Mouse (Mus musculus) embryonic facial prominence, embryonic 11.5 days (tissue): ENCODE data around the gene F7. TPM values are rescaled to one million over a fixed set of nuclear protein-coding genes. Genes with fewer than 3 reads are reported as not detected.
"Not testable (repeated sequence)": the region's sequence is repeated elsewhere in the genome, so short reads cannot be mapped to it uniquely, and the experiment has no call there.

Experiments used
- ATAC-seq: fragments of 200-750 bp; cut with Nextera tagmentation; replicated peaks from 2 replicates; pipeline ENCODE4 v1.8.0; 2017; ENCODE audit warnings: low read depth; ENCODE audit not compliant: insufficient number of reproducible peaks, low FRiP score, low TSS enrichment
- DNase-seq: peaks from one replicate; pipeline ENCODE4 v3.0.0-alpha.2; 2015; ENCODE audit warnings: low spot score
- H3K27ac ChIP-seq: fragments of 300-500 bp; sonication (generic); replicated peaks from 2 replicates; pipeline ENCODE4 v1.5.1; 2014; ENCODE audit warnings: mild to moderate bottlenecking, low read depth, low read length, control low read depth
- H3K27me3 ChIP-seq: fragments of 300-500 bp; sonication (generic); 2 replicates; pipeline ENCODE4 v1.6.1; 2014; ENCODE audit warnings: mild to moderate bottlenecking, low read length, moderate library complexity, mixed read lengths; ENCODE audit not compliant: control insufficient read depth, insufficient read depth
- H3K36me3 ChIP-seq: fragments of 300-500 bp; sonication (generic); replicated peaks from 2 replicates; pipeline ENCODE4 v1.6.1; 2014; ENCODE audit warnings: low read depth, mild to moderate bottlenecking, low read length, moderate library complexity, mixed read lengths; ENCODE audit not compliant: control insufficient read depth, insufficient read depth
- H3K4me1 ChIP-seq: fragments of 300-500 bp; sonication (generic); 2 replicates; pipeline ENCODE4 v1.6.1; 2014; ENCODE audit warnings: low read length, mixed read lengths; ENCODE audit not compliant: control insufficient read depth, insufficient read depth
- H3K4me2 ChIP-seq: fragments of 300-500 bp; sonication (generic); 2 replicates; pipeline ENCODE4 v1.6.1; 2014; ENCODE audit warnings: low read depth, mild to moderate bottlenecking, control low read depth, low read length, moderate library complexity
- H3K4me3 ChIP-seq: fragments of 300-500 bp; sonication (generic); 2 replicates; pipeline ENCODE4 v1.5.1; 2014; ENCODE audit warnings: low read depth, low read length, control low read depth
- H3K9ac ChIP-seq: fragments of 300-500 bp; sonication (generic); replicated peaks from 2 replicates; pipeline ENCODE4 v1.6.1; 2014; ENCODE audit warnings: mild to moderate bottlenecking, control low read depth, low read length
- H3K9me3 ChIP-seq: fragments of 300-500 bp; sonication (generic); replicated peaks from 2 replicates; pipeline ENCODE4 v1.6.1; 2016; ENCODE audit warnings: mild to moderate bottlenecking, low read length, inconsistent platforms, mixed read lengths; ENCODE audit not compliant: control insufficient read depth
- WGBS: fragments of 180-500 bp; shearing (Covaris S2); extraction: QIAGEN DNeasy Blood & Tissue Kit; methylation state at CpG from one replicate; pipeline ENCODE4 v1.1.7; 2014; 5-methylcytosine and 5-hydroxymethylcytosine counted together
- polyA plus RNA-seq: library from polyadenylated mRNA; unstranded; fragments of >200 nt; fragmentation: Nextera tagmentation; extraction: Ambion mirVana; gene quantifications from 2 replicates; pipeline ENCODE4 v1.2.1, GENCODE M21; 2014

The F7 gene
- polyA plus RNA-seq, 1 experiment from 2014 or later: not detected

DNA sequence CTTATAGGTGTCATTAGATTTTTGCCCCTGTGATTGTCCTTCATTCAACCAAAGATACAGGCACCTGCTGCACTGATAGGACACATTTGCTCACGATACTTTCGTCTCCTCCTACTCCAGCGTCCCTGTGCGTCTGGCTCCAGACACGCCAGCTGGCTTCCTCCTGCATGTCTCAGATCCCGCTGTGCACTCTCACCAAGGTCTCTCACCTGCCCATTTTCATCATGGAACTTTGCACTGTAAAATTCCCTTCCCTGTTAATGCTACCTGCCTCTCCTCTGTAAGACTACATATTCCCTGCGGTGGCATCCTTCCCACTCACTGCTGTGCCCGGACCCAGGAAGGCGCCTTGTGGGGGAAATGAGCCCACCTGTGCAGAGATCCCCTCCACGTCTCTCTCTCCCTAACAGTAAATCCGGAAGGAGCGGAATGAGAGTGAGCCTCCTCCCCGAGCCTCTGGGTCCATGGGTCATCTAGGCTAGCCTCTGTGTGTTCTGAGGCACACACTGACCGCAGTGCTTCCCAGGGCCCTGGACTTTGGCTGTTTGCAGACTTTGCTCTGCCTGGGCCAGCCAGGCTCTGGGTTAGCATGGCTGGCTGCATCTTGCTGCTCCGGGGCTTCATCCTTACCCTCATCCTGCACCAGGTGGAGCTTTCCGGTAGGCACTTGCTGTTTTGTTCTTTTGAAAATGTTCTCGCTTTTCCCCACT, 34.8 kb downstream of the F7 start, which contains the start of gene Proz:
Proz (plus strand) TSS at position 474 of the 710 bp plus-strand sequence.
- Histone ChIP-seq H3K9ac (no peak within 1 kb of the TSS), H3K36me3 (no peaks in the 10 kb centered on the region), H3K27ac (no peak within 1 kb of the TSS), H3K4me1 (no peaks in the 10 kb centered on the region), H3K27me3 (no peaks in the 10 kb centered on the region), H3K4me2 (no peak within 1 kb of the TSS), H3K9me3 (no peaks in the 10 kb centered on the region), H3K4me3 (no peak within 1 kb of the TSS)
- 81% methylated on average over 17 of the region's 17 CpGs for WGBS
- DNase-seq: no peak
- no peak for ATAC-seq

DNA sequence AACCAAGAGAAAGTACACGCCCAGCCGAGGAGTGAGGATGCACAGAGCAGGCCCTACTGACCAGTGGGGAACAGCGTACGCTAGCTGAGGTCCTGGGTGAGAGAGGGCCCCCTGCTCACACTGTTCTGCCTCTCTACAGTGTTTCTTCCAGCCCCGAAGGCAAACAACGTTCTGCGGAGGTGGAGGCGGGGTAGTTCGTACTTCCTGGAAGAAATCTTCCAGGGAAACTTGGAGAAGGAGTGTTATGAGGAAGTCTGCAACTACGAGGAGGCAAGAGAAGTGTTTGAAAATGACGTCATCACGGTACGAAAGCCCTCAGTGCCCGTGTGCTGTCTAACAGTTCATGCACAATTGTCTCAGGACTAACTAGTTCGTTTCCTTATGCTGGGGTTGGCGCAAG, 37.3 kb downstream of the F7 start:
- ATAC-seq (no peak), DNase-seq (no peak)
- Histone ChIP-seq H3K4me3 (no peak overlapping the region), H3K9me3 (no peaks in the 10 kb centered on the region), H3K36me3 (no peaks in the 10 kb centered on the region), H3K27me3 (no peaks in the 10 kb centered on the region), H3K9ac (no peak overlapping the region), H3K27ac (no peak overlapping the region), H3K4me1 (no peaks in the 10 kb centered on the region), H3K4me2 (no peak overlapping the region)
- WGBS: 69% methylated on average over 16 of the region's 16 CpGs

DNA sequence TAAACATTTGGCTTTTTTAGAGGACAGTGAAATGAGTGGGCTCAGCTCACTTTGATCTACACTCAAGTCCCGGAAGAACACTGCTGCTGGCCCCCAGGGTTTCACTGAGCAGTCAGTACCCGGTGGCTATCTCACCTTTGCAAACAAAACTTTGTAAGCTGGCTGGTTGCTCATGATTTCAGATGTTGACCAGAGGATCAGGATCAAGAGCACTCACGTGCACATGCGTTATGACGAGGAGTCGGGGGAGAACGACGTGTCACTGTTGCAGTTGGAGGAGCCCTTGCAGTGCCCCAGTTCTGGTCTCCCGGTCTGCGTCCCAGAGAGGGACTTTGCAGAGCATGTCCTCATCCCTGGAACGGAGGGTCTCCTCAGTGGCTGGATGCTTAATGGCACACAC, 47.4 kb downstream of the F7 start:
- Histone ChIP-seq H3K4me2 (no peak overlapping the region), H3K27ac (no peak overlapping the region), H3K9me3 (no peaks in the 10 kb centered on the region), H3K4me1 (no peaks in the 10 kb centered on the region), H3K27me3 (no peaks in the 10 kb centered on the region), H3K4me3 (no peak overlapping the region), H3K9ac (no peak overlapping the region), H3K36me3 (peaks cover 5% of the 10 kb centered on the region; the same call in 1 of the 2 replicates)
- DNase-seq (no peak), ATAC-seq (no peak)
- 94% methylated on average over 11 of the region's 11 CpGs for WGBS

DNA sequence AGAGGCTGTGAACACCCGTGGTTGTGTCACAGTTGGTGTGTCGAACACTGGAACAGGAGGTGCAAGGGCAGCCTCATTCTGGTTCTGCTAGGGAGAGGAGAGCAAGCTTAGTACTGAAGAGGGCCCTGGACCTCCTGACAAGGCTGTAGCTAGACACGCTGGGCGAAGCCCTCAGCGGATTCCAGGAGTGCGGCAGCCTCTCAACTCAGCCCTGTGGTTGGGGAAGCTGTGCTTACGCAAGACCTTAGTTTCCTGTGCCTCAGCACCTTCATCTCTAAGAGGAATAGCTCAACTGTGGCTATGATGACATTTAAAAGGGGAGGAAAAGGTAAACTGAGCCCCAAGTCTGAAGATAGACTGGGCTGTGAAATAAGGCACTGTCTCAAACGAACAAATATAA, 49.2 kb downstream of the F7 start:
- H3K4me2 ChIP-seq: no peak overlapping the region
- H3K27ac ChIP-seq: no peak overlapping the region
- 93% methylated on average over 8 of the region's 8 CpGs for WGBS
- DNase-seq: no peak
- no peak for ATAC-seq
- H3K9ac ChIP-seq: no peak overlapping the region
- no peaks in the 10 kb centered on the region for H3K27me3 ChIP-seq
- no peak overlapping the region for H3K4me3 ChIP-seq
- H3K36me3 ChIP-seq: peaks cover 11% of the 10 kb centered on the region
- no peaks in the 10 kb centered on the region for H3K4me1 ChIP-seq
- no peaks in the 10 kb centered on the region for H3K9me3 ChIP-seq

DNA sequence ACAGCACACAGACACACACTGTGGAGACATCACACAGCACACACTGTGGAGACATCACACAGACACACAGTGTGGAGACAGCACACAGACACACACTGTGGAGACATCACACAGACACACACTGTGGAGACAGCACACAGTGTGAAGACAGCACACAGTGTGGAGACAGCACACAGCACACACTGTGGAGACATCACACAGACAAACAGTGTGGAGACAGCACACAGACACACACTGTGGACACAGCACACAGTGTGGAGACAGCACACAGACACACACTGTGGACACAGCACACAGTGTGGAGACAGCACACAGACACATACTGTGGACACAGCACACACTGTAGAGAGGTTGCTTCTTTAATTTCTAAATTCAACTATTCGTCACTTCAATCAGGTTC, 49.7 kb downstream of the F7 start:
- not testable (repeated sequence) for DNase-seq, H3K9me3 ChIP-seq, ATAC-seq, H3K27me3 ChIP-seq, H3K9ac ChIP-seq, H3K4me1 ChIP-seq, H3K4me3 ChIP-seq, H3K4me2 ChIP-seq, H3K27ac ChIP-seq
- 93% methylated on average over 1 of the region's 1 CpGs for WGBS
- H3K36me3 ChIP-seq: peaks cover 11% of the 10 kb centered on the region

DNA sequence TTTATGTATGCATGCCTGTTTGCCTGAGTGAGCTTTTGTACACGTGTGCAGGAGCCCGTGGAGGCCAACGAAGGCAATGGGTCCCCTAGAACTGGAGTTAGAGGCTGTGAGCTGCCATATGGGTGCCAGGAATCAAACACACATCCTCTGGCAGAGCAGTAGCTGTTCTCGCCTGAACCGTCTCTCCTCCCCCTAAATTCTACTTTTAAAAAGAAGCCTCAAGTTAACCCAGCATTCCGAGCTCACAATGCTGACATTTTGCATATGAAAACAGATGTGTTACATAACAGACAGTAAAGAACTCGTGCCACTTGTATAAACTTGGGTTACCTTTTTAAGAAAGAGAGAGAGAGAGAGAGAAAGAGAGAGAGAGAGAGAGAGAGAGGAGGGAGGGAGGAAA, 51.7 kb downstream of the F7 start:
- WGBS: 89% methylated on average over 7 of the region's 7 CpGs
- H3K27ac ChIP-seq: no peak overlapping the region
- peaks cover 11% of the 10 kb centered on the region for H3K36me3 ChIP-seq
- H3K4me1 ChIP-seq: no peaks in the 10 kb centered on the region
- no peaks in the 10 kb centered on the region for H3K27me3 ChIP-seq
- H3K9ac ChIP-seq: no peak overlapping the region
- ATAC-seq (no peak), DNase-seq (no peak)
- H3K9me3 ChIP-seq: no peaks in the 10 kb centered on the region
- H3K4me2 ChIP-seq: no peak overlapping the region
- H3K4me3 ChIP-seq: no peak overlapping the region

Other genes with a start within 250 kb of the F7 start
- gene Mcf2l, start 152.2 kb upstream of the F7 start, polyA plus RNA-seq: 14.8 and 17.6 TPM in 2 replicates
- gene F10, start 11.3 kb downstream of the F7 start, polyA plus RNA-seq: 1.2 and 1.3 TPM in 2 replicates
- gene Proz, start 34.9 kb downstream of the F7 start, polyA plus RNA-seq: 0.08 and 0.29 TPM in 2 replicates
- gene Pcid2, start 79.4 kb downstream of the F7 start, polyA plus RNA-seq: 50.1 and 50.2 TPM in 2 replicates
- 106 and 114 TPM in 2 replicates for gene Cul4a, start 79.6 kb downstream of the F7 start, polyA plus RNA-seq
- 264 and 265 TPM in 2 replicates for gene Lamp1, start 133.1 kb downstream of the F7 start, polyA plus RNA-seq
- gene Grtp1, start 174.6 kb downstream of the F7 start, polyA plus RNA-seq: 13.5 and 14.5 TPM in 2 replicates
- 0.46 and 1.1 TPM in 2 replicates for gene Adprhl1, start 228.1 kb downstream of the F7 start, polyA plus RNA-seq